Mouse (Mus musculus): ENCODE results near the gene Tmem114. TPM values are rescaled to one million over a fixed set of nuclear protein-coding genes. Genes with fewer than 3 reads are reported as not detected.

The Tmem114 gene
- polyA plus RNA-seq, 1 experiment from 2014 or later = not detected

DNA sequence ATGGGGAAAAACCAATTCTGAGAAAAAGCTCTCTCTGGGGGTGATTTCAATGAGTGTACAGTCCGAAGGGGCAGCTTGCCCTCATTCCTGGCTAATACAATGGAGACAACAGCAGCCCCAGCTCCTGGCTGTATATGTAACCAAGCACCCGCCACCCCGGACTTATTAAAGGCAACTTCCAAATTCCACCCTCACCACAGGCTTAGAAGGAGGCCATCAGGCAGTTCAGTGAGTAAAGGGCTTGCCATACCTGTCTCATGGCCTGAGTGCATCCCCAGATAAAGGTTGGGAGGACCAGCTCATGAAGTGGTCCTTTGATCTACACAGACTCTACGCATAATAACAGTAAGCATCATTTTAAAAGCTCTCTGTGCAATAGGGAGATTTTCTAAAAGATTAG is 4.1 kb downstream of the Tmem114 start:
- no peaks in the 10 kb centered on the region for H3K9me3 ChIP-seq (ENCODE audit: low read depth, low read length)
- H3K27ac ChIP-seq (ENCODE audit: low read depth) = no peak overlapping the region
- 84% methylated on average over 4 of the region's 4 CpGs for WGBS
- peaks cover 34% of the 10 kb centered on the region for H3K27me3 ChIP-seq (ENCODE audit: insufficient read depth, low read length)
- ATAC-seq (ENCODE audit: insufficient read depth) (no peak), DNase-seq (no peak)
- no peak overlapping the region for H3K9ac ChIP-seq
- no peak overlapping the region for H3K4me3 ChIP-seq (ENCODE audit: low read depth, low read length)
- no peak for TF ChIP-seq CTCF (IDR thresholded peaks at IDR 0.05; ENCODE audit: low read depth)
- no peaks in the 10 kb centered on the region for H3K36me3 ChIP-seq (ENCODE audit: insufficient read depth)
- no peaks in the 10 kb centered on the region for H3K4me1 ChIP-seq (ENCODE audit: insufficient read depth)
- no peak overlapping the region for H3K4me2 ChIP-seq

DNA sequence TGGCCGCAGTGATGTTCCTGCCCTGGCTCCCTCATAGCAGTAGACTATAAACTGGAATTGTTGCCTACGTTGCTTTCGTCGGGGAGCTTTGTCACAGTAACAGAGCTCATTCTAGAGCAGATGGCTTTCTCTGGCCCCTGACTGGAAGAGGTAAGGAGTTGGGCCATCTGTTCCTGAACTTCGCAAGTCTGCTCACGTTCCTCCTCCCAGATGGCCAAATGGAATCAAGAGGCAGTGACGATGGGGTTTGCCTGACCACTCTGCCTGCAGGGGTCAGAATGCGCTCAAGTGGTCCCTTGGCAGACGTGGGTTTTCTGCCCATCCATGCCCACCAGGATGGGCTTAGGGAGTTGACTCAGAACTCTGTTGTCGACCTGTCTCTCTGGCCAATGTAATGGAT is 4.6 kb downstream of the Tmem114 start:
- no peak overlapping the region for H3K27ac ChIP-seq (ENCODE audit: low read depth)
- H3K4me3 ChIP-seq (ENCODE audit: low read depth, low read length) = no peak overlapping the region
- no peaks in the 10 kb centered on the region for H3K9me3 ChIP-seq (ENCODE audit: low read depth, low read length)
- no peak for ATAC-seq (ENCODE audit: insufficient read depth)
- H3K4me2 ChIP-seq = no peak overlapping the region
- no peaks in the 10 kb centered on the region for H3K36me3 ChIP-seq (ENCODE audit: insufficient read depth)
- TF ChIP-seq CTCF (IDR thresholded peaks at IDR 0.05; ENCODE audit: low read depth) = no peak
- H3K4me1 ChIP-seq (ENCODE audit: insufficient read depth) = no peaks in the 10 kb centered on the region
- DNase-seq = no peak
- H3K27me3 ChIP-seq (ENCODE audit: insufficient read depth, low read length) = peaks cover 29% of the 10 kb centered on the region
- WGBS = 78% methylated on average over 10 of the region's 10 CpGs
- no peak overlapping the region for H3K9ac ChIP-seq

- no peak overlapping the region for H3K4me2 ChIP-seq
- WGBS = 88% methylated on average over 8 of the region's 8 CpGs
- H3K27ac ChIP-seq (ENCODE audit: low read depth) = no peak overlapping the region
- H3K36me3 ChIP-seq (ENCODE audit: insufficient read depth) = no peaks in the 10 kb centered on the region
- H3K9me3 ChIP-seq (ENCODE audit: low read depth, low read length) = no peaks in the 10 kb centered on the region
- no peak overlapping the region for H3K9ac ChIP-seq
- no peak for ATAC-seq (ENCODE audit: insufficient read depth)
- H3K27me3 ChIP-seq (ENCODE audit: insufficient read depth, low read length) = peaks cover 22% of the 10 kb centered on the region
- no peak for DNase-seq
- H3K4me3 ChIP-seq (ENCODE audit: low read depth, low read length) = no peak overlapping the region
- TF ChIP-seq CTCF (IDR thresholded peaks at IDR 0.05; ENCODE audit: low read depth) = no peak
- H3K4me1 ChIP-seq (ENCODE audit: insufficient read depth) = no peaks in the 10 kb centered on the region
Measured at GRCm38 (mm10) chr16:8419666-8420065, 5.3 kb downstream of the Tmem114 start.

DNA sequence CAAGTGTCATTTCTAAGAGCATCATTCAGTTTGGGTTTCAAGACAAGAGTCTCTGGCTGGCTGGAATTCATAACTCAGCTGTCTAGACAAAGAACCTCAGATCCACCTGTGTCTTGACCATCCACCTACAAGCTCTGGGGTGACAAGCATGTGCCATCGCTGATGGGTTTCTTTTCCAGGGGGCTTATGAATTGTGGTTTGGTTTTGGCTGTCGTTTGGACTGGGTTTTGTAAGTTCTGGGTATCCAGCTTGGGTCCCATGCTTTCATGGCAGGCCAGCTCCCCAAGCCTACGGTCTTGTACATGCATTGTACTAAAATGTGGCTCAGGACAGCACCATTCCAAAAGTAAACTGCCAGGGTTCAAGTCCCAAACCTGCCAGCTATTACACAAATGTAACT is 6.8 kb downstream of the Tmem114 start:
- Histone ChIP-seq H3K4me2 (no peak overlapping the region), H3K36me3 (ENCODE audit: insufficient read depth) (no peaks in the 10 kb centered on the region), H3K9ac (no peak overlapping the region), H3K27ac (ENCODE audit: low read depth) (no peak overlapping the region), H3K9me3 (ENCODE audit: low read depth, low read length) (no peaks in the 10 kb centered on the region), H3K27me3 (ENCODE audit: insufficient read depth, low read length) (peaks cover 7% of the 10 kb centered on the region), H3K4me3 (ENCODE audit: low read depth, low read length) (no peak overlapping the region), H3K4me1 (ENCODE audit: insufficient read depth) (no peaks in the 10 kb centered on the region)
- ATAC-seq (ENCODE audit: insufficient read depth) = no peak
- DNase-seq = no peak
- TF ChIP-seq CTCF (IDR thresholded peaks at IDR 0.05; ENCODE audit: low read depth) = no peak
- 84% methylated on average over 3 of the region's 3 CpGs for WGBS

GRCm38 (mm10) chr16:8417011-8417720 is 7.8 kb downstream of the Tmem114 start:
- TF ChIP-seq CTCF (IDR thresholded peaks at IDR 0.05; ENCODE audit: low read depth) = no peak
- no peak overlapping the region for H3K4me2 ChIP-seq
- H3K4me1 ChIP-seq (ENCODE audit: insufficient read depth) = no peaks in the 10 kb centered on the region
- peaks cover 2% of the 10 kb centered on the region; the same call in 1 of the 2 replicates for H3K27me3 ChIP-seq (ENCODE audit: insufficient read depth, low read length)
- H3K36me3 ChIP-seq (ENCODE audit: insufficient read depth) = no peaks in the 10 kb centered on the region
- WGBS = 64% methylated on average over 20 of the region's 20 CpGs
- no peak overlapping the region for H3K27ac ChIP-seq (ENCODE audit: low read depth)
- H3K4me3 ChIP-seq (ENCODE audit: low read depth, low read length) = no peak overlapping the region
- no peak overlapping the region for H3K9ac ChIP-seq
- ATAC-seq (ENCODE audit: insufficient read depth) (no peak), DNase-seq (no peak)
- H3K9me3 ChIP-seq (ENCODE audit: low read depth, low read length) = no peaks in the 10 kb centered on the region

DNA sequence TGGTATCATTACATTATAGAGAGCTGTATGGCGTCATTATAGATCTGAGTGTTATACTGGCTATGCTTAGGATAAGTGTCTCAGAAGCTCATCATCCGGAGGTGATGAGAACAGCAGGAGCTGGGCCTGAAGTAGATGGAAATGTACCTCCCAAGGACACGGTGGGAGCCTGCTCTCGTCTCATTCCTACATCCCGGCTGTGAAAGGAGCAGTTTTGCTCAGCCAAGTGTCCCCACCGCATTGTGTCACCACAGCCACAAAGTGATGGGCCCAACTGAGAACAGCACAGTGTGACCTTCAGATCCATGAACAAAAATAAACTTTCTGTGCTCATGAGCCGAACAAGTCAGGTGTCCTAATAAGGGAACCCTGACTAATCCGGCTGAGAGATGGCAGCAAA is 8.9 kb downstream of the Tmem114 start:
- Histone ChIP-seq H3K4me1 (ENCODE audit: insufficient read depth) (no peaks in the 10 kb centered on the region), H3K9me3 (ENCODE audit: low read depth, low read length) (no peaks in the 10 kb centered on the region), H3K9ac (no peak overlapping the region), H3K27ac (ENCODE audit: low read depth) (no peak overlapping the region), H3K27me3 (ENCODE audit: insufficient read depth, low read length) (no peaks in the 10 kb centered on the region), H3K36me3 (ENCODE audit: insufficient read depth) (no peaks in the 10 kb centered on the region), H3K4me3 (ENCODE audit: low read depth, low read length) (no peak overlapping the region), H3K4me2 (no peak overlapping the region)
- WGBS = 75% methylated on average over 8 of the region's 8 CpGs
- no peak for TF ChIP-seq CTCF (IDR thresholded peaks at IDR 0.05; ENCODE audit: low read depth)
- DNase-seq (no peak), ATAC-seq (ENCODE audit: insufficient read depth) (no peak)

GRCm38 (mm10) chr16:8413441-8413840 is 11.5 kb downstream of the Tmem114 start:
- DNase-seq = no peak

More at GRCm38 (mm10) chr16:8413441-8413840, 11.5 kb downstream of the Tmem114 start:
- H3K36me3 ChIP-seq (ENCODE audit: insufficient read depth) = no peaks in the 10 kb centered on the region
- no peak overlapping the region for H3K4me3 ChIP-seq (ENCODE audit: low read depth, low read length)
- H3K4me2 ChIP-seq = no peak overlapping the region
- H3K9me3 ChIP-seq (ENCODE audit: low read depth, low read length) = no peaks in the 10 kb centered on the region
- 70% methylated on average over 8 of the region's 8 CpGs for WGBS
- H3K9ac ChIP-seq = no peak overlapping the region
- no peak overlapping the region for H3K27ac ChIP-seq (ENCODE audit: low read depth)
- no peak for TF ChIP-seq CTCF (IDR thresholded peaks at IDR 0.05; ENCODE audit: low read depth)
- ATAC-seq (ENCODE audit: insufficient read depth) = no peak
- H3K4me1 ChIP-seq (ENCODE audit: insufficient read depth) = no peaks in the 10 kb centered on the region
- H3K27me3 ChIP-seq (ENCODE audit: insufficient read depth, low read length) = no peaks in the 10 kb centered on the region
